Mouse (Mus musculus) R1 (cell line): ENCODE results near the gene Mrps12.
A peak's percentile ranks its signal among the peaks of the same experiment; 100 is the strongest.

ENCODE experiments used
- DNase-seq: peaks from one replicate; pipeline ENCODE4 v3.0.0-alpha.2; 2018; ENCODE audit warnings: low read depth, low spot score

The Mrps12 gene

GRCm38 (mm10) chr7:28709454-28709853, 32.2 kb downstream of the Mrps12 start:
- no peak for DNase-seq

- DNase-seq = no peak
These were observed 38.9 kb downstream of the Mrps12 start for GRCm38 (mm10) chr7:28702601-28703143.

GRCm38 (mm10) chr7:28701306-28701705, 40.3 kb downstream of the Mrps12 start:
- DNase-seq = peak; percentile 75

- peak; percentile 67 for DNase-seq
These were observed 41.4 kb downstream of the Mrps12 start for GRCm38 (mm10) chr7:28700269-28700668.

GRCm38 (mm10) chr7:28697277-28697676, 44.3 kb downstream of the Mrps12 start:
- DNase-seq = no peak

GRCm38 (mm10) chr7:28694966-28695511, 46.6 kb downstream of the Mrps12 start:
- peak; percentile 36 for DNase-seq

- peak; percentile 95 for DNase-seq
These were observed 47.2 kb downstream of the Mrps12 start for GRCm38 (mm10) chr7:28694423-28694822.

GRCm38 (mm10) chr7:28693321-28693966, 48.2 kb downstream of the Mrps12 start:
- peak; percentile 100 for DNase-seq

GRCm38 (mm10) chr7:28692545-28693320, 48.9 kb downstream of the Mrps12 start, which contains the start of gene Fbxo27:
Fbxo27 (plus strand) TSS chr7:28692849.
- peak; percentile 90 for DNase-seq

GRCm38 (mm10) chr7:28691075-28691474, 50.5 kb downstream of the Mrps12 start:
- no peak for DNase-seq
